Mouse (Mus musculus) hindbrain, embryonic 16.5 days (tissue): ENCODE measurements around the gene Scn8a. TPM values are rescaled to one million over a fixed set of nuclear protein-coding genes. Genes with fewer than 3 reads are reported as not detected.

ENCODE experiments used
- ATAC-seq: fragments of 200-750 bp; cut with Nextera tagmentation; 2 replicates; pipeline ENCODE4 v1.8.0; 2017; ENCODE audit warnings: moderate TSS enrichment, moderate library complexity
- H3K27ac ChIP-seq: fragments of 300-500 bp; sonication (generic); 2 replicates; pipeline ENCODE4 v1.5.1; 2014; ENCODE audit warnings: low read depth, mild to moderate bottlenecking, control low read depth, low read length, moderate library complexity
- H3K27me3 ChIP-seq: fragments of 300-500 bp; sonication (generic); replicated peaks from 2 replicates; pipeline ENCODE4 v1.6.1; 2014; ENCODE audit warnings: low read length; ENCODE audit not compliant: control insufficient read depth, insufficient read depth
- H3K36me3 ChIP-seq: fragments of 300-500 bp; sonication (generic); 2 replicates; pipeline ENCODE4 v1.6.1; 2014; ENCODE audit warnings: mild to moderate bottlenecking, low read length, moderate library complexity, mixed read lengths; ENCODE audit not compliant: control insufficient read depth, insufficient read depth
- H3K4me1 ChIP-seq: fragments of 300-500 bp; sonication (generic); 2 replicates; pipeline ENCODE4 v1.6.1; 2014; ENCODE audit warnings: low read depth, low read length; ENCODE audit not compliant: control insufficient read depth, insufficient read depth
- H3K4me2 ChIP-seq: fragments of 300-500 bp; sonication (generic); 2 replicates; pipeline ENCODE4 v1.6.1; 2014; ENCODE audit warnings: mild to moderate bottlenecking, low read length, control low read depth, moderate library complexity
- H3K4me3 ChIP-seq: fragments of 300-500 bp; sonication (generic); 2 replicates; pipeline ENCODE4 v1.5.1; 2014; ENCODE audit warnings: mild to moderate bottlenecking, low read length, control low read depth, moderate library complexity
- H3K9ac ChIP-seq: fragments of 300-500 bp; sonication (generic); 2 replicates; pipeline ENCODE4 v1.6.1; 2014; ENCODE audit warnings: low read depth, mild to moderate bottlenecking, control low read depth, low read length, moderate library complexity
- H3K9me3 ChIP-seq: fragments of 300-500 bp; sonication (generic); 2 replicates; pipeline ENCODE4 v1.6.1; 2014; ENCODE audit warnings: mild to moderate bottlenecking, low read length, moderate library complexity; ENCODE audit not compliant: control insufficient read depth
- WGBS: fragments of 180-500 bp; shearing (Covaris S2); extraction: QIAGEN DNeasy Blood & Tissue Kit; methylation state at CpG from one replicate; pipeline ENCODE4 v1.1.7; 2014; 5-methylcytosine and 5-hydroxymethylcytosine counted together
- polyA plus RNA-seq: library from polyadenylated mRNA; unstranded; fragments of >200 nt; fragmentation: Nextera tagmentation; extraction: Ambion mirVana; gene quantifications from 2 replicates; pipeline ENCODE4 v1.2.1, GENCODE M21; 2015

The Scn8a gene
- polyA plus RNA-seq, 1 experiment from 2014 or later, result 11.6 TPM

- H3K36me3 ChIP-seq, result no peaks in the 10 kb centered on the region
- ATAC-seq, result no peak
Observed at GRCm38 (mm10) chr15:101069641-101070190, 200.1 kb downstream of the Scn8a start.

GRCm38 (mm10) chr15:101070762-101071161, 201.1 kb downstream of the Scn8a start:
- no peak for ATAC-seq
- no peak overlapping the region for H3K9ac ChIP-seq
- WGBS, result 44% methylated on average over 5 of the region's 5 CpGs
- no peak overlapping the region for H3K4me2 ChIP-seq
- no peaks in the 10 kb centered on the region for H3K36me3 ChIP-seq
- H3K27me3 ChIP-seq, result no peaks in the 10 kb centered on the region
- no peak overlapping the region for H3K27ac ChIP-seq
- no peaks in the 10 kb centered on the region for H3K9me3 ChIP-seq
- no peak overlapping the region for H3K4me3 ChIP-seq
- peaks cover 17% of the 10 kb centered on the region for H3K4me1 ChIP-seq

More at GRCm38 (mm10) chr15:101069641-101070190, 200.1 kb downstream of the Scn8a start:
- no peak overlapping the region for H3K27ac ChIP-seq
- 41% methylated on average over 9 of the region's 9 CpGs for WGBS
- no peaks in the 10 kb centered on the region for H3K27me3 ChIP-seq
- H3K9me3 ChIP-seq, result no peaks in the 10 kb centered on the region
- H3K9ac ChIP-seq, result no peak overlapping the region
- no peak overlapping the region for H3K4me2 ChIP-seq
- H3K4me1 ChIP-seq, result peaks cover 17% of the 10 kb centered on the region
- no peak overlapping the region for H3K4me3 ChIP-seq

GRCm38 (mm10) chr15:101072736-101073135, 203.1 kb downstream of the Scn8a start:
- no peaks in the 10 kb centered on the region for H3K27me3 ChIP-seq
- H3K4me3 ChIP-seq, result no peak overlapping the region
- H3K4me1 ChIP-seq, result peaks cover 27% of the 10 kb centered on the region
- H3K36me3 ChIP-seq, result no peaks in the 10 kb centered on the region
- H3K4me2 ChIP-seq, result no peak overlapping the region
- WGBS, result 67% methylated on average over 2 of the region's 2 CpGs
- H3K9ac ChIP-seq, result no peak overlapping the region
- no peak overlapping the region for H3K27ac ChIP-seq
- H3K9me3 ChIP-seq, result no peaks in the 10 kb centered on the region
- ATAC-seq, result no peak

GRCm38 (mm10) chr15:101074067-101074466, 204.4 kb downstream of the Scn8a start:
- WGBS, result 53% methylated on average over 5 of the region's 5 CpGs
- Histone ChIP-seq H3K27ac (no peak overlapping the region), H3K9me3 (no peaks in the 10 kb centered on the region)

GRCm38 (mm10) chr15:101075150-101075549, 205.5 kb downstream of the Scn8a start:
- no peak for ATAC-seq
- Histone ChIP-seq H3K4me2 (no peak overlapping the region), H3K27ac (no peak overlapping the region), H3K27me3 (no peaks in the 10 kb centered on the region), H3K9ac (no peak overlapping the region), H3K9me3 (no peaks in the 10 kb centered on the region), H3K36me3 (no peaks in the 10 kb centered on the region), H3K4me3 (no peak overlapping the region), H3K4me1 (peaks cover 31% of the 10 kb centered on the region)
- WGBS, result 62% methylated on average over 4 of the region's 4 CpGs

More at GRCm38 (mm10) chr15:101074067-101074466, 204.4 kb downstream of the Scn8a start:
- H3K9ac ChIP-seq, result no peak overlapping the region
- H3K4me3 ChIP-seq, result no peak overlapping the region
- peaks cover 32% of the 10 kb centered on the region for H3K4me1 ChIP-seq
- no peaks in the 10 kb centered on the region for H3K27me3 ChIP-seq
- no peak for ATAC-seq
- H3K36me3 ChIP-seq, result no peaks in the 10 kb centered on the region
- no peak overlapping the region for H3K4me2 ChIP-seq

GRCm38 (mm10) chr15:101075656-101076055, 206.0 kb downstream of the Scn8a start:
- no peak for ATAC-seq
- Histone ChIP-seq H3K36me3 (no peaks in the 10 kb centered on the region), H3K4me3 (peak overlapping the region; percentile 68), H3K9ac (peak overlapping the region; percentile 82; the same call in 1 of the 2 replicates), H3K4me1 (peaks cover 26% of the 10 kb centered on the region), H3K4me2 (peak overlapping the region; percentile 90), H3K9me3 (no peaks in the 10 kb centered on the region), H3K27ac (peak overlapping the region; percentile 31; the same call in 1 of the 2 replicates), H3K27me3 (no peaks in the 10 kb centered on the region)
- 20% methylated on average over 5 of the region's 5 CpGs for WGBS

GRCm38 (mm10) chr15:101076071-101077000, 206.7 kb downstream of the Scn8a start:
- H3K36me3 ChIP-seq, result no peaks in the 10 kb centered on the region
- peaks cover 25% of the 10 kb centered on the region for H3K4me1 ChIP-seq
- ATAC-seq, result peak; percentile 37
- peak overlapping the region; percentile 82 for H3K9ac ChIP-seq
- peak overlapping the region; percentile 68 for H3K4me3 ChIP-seq
- peak overlapping the region; percentile 71 for H3K27ac ChIP-seq
- H3K9me3 ChIP-seq, result no peaks in the 10 kb centered on the region
- peak overlapping the region; percentile 90 for H3K4me2 ChIP-seq
- WGBS, result 6% methylated on average over 26 of the region's 26 CpGs
- no peaks in the 10 kb centered on the region for H3K27me3 ChIP-seq

GRCm38 (mm10) chr15:101077001-101077812, 207.5 kb downstream of the Scn8a start:
- ATAC-seq, result peak; percentile 38
- Histone ChIP-seq H3K4me2 (peak overlapping the region; percentile 90), H3K9me3 (no peaks in the 10 kb centered on the region), H3K9ac (peak overlapping the region; percentile 82), H3K4me1 (peaks cover 25% of the 10 kb centered on the region), H3K36me3 (no peaks in the 10 kb centered on the region), H3K4me3 (peak overlapping the region; percentile 68), H3K27ac (peak overlapping the region; percentile 71), H3K27me3 (no peaks in the 10 kb centered on the region)
- WGBS, result 1% methylated on average over 29 of the region's 34 CpGs
